Mouse (Mus musculus) CH12.LX (cell line): ENCODE results near the gene Cmklr1. TPM values are rescaled to one million over a fixed set of nuclear protein-coding genes. Genes with fewer than 3 reads are reported as not detected.
A peak's percentile ranks its signal among the peaks of the same experiment; 100 is the strongest.

Experiments
- DNase-seq: peaks from one replicate; pipeline ENCODE4 v3.0.0-alpha.2; 2013; ENCODE audit errors: extremely low read depth
- H3K27ac ChIP-seq: 2 replicates; pipeline ENCODE4 v1.5.1; 2012; ENCODE audit warnings: low read depth, mild to moderate bottlenecking, control low read depth, moderate library complexity; ENCODE audit not compliant: insufficient read depth
- H3K27me3 ChIP-seq: replicated peaks from 2 replicates; pipeline ENCODE3; 2012; ENCODE audit warnings: inconsistent platforms
- H3K36me3 ChIP-seq, 2 experiments: replicated peaks in 1 of 2; 2 replicates each; pipeline versions ENCODE3 to v1.6.1; 2012; ENCODE audit warnings: inconsistent platforms in 1 of 2, low read length in 1 of 2, mild to moderate bottlenecking in 1 of 2, mixed read lengths in 1 of 2, moderate library complexity in 1 of 2; ENCODE audit not compliant: control insufficient read depth in 1 of 2, insufficient read depth in 1 of 2
- H3K4me1 ChIP-seq, 2 experiments: 2 replicates each; pipeline ENCODE4 v1.6.1; 2012; ENCODE audit warnings: inconsistent platforms in 1 of 2, moderate library complexity in 1 of 2; ENCODE audit not compliant: insufficient read depth in 2 of 2, control insufficient read depth in 1 of 2
- H3K4me2 ChIP-seq: 2 replicates; pipeline ENCODE4 v1.6.1; 2012; ENCODE audit warnings: low read depth, mild to moderate bottlenecking, control low read depth; ENCODE audit not compliant: poor library complexity, insufficient read depth, severe bottlenecking
- H3K4me3 ChIP-seq, 3 experiments: fragments of 150-350 bp in 1 of 3; sonication (generic) in 1 of 3; replicated peaks in 1 of 3; 2 replicates each; pipeline versions ENCODE3 to v1.5.1; 2011 to 2012; ENCODE audit warnings: low read depth in 2 of 3, low read length in 2 of 3, mild to moderate bottlenecking in 2 of 3, moderate library complexity in 2 of 3, control low read depth in 1 of 3, improper control_type of control experiment in 1 of 3, inconsistent platforms in 1 of 3, mixed read lengths in 1 of 3; ENCODE audit not compliant: poor library complexity in 1 of 3
- H3K79me2 ChIP-seq: replicated peaks from 2 replicates; pipeline ENCODE4 v1.6.1; 2012; ENCODE audit warnings: mild to moderate bottlenecking, moderate library complexity; ENCODE audit not compliant: control insufficient read depth, poor library complexity, insufficient read depth, severe bottlenecking; ENCODE audit errors: extremely low read depth
- H3K9ac ChIP-seq: 2 replicates; pipeline ENCODE4 v1.6.1; 2012; ENCODE audit warnings: low read depth, mild to moderate bottlenecking, control low read depth, moderate library complexity; ENCODE audit not compliant: insufficient read depth
- H3K9me3 ChIP-seq: replicated peaks from 2 replicates; pipeline ENCODE3; 2012; ENCODE audit warnings: low read length, inconsistent platforms, mixed read lengths
- BHLHE40 ChIP-seq: IDR thresholded peaks from 2 replicates; pipeline ENCODE4 v1.6.1; 2011; ENCODE audit warnings: mild to moderate bottlenecking, low read depth, low read length, improper control_type of control experiment
- CHD1 ChIP-seq: IDR thresholded peaks from 2 replicates; pipeline ENCODE4 v1.6.1; 2012; ENCODE audit warnings: low read depth, low read length, improper control_type of control experiment, inconsistent platforms
- CHD2 ChIP-seq: IDR thresholded peaks from 2 replicates; pipeline ENCODE4 v1.6.1; 2011; ENCODE audit warnings: low read length, improper control_type of control experiment
- CTCF ChIP-seq, 2 experiments: IDR thresholded peaks in 1 of 2; conservative IDR thresholded peaks in 1 of 2; 2 replicates each; pipeline ENCODE4 v1.5.1; 2011 to 2012; ENCODE audit warnings: low read depth in 2 of 2, low read length in 2 of 2, improper control_type of control experiment in 1 of 2, inconsistent platforms in 1 of 2, mild to moderate bottlenecking in 1 of 2, moderate library complexity in 1 of 2
- ELF1 ChIP-seq: IDR thresholded peaks from 2 replicates; pipeline ENCODE4 v1.6.1; 2014; ENCODE audit warnings: low read depth, mild to moderate bottlenecking, inconsistent platforms, low read length, improper control_type of control experiment
- EP300 ChIP-seq: IDR thresholded peaks from 2 replicates; pipeline ENCODE4 v1.6.1; 2011; ENCODE audit warnings: low read length, improper control_type of control experiment
- ETS1 ChIP-seq: conservative IDR thresholded peaks from 2 replicates; pipeline ENCODE4 v1.6.1; 2012; ENCODE audit warnings: low read depth, mild to moderate bottlenecking, inconsistent platforms, low read length, improper control_type of control experiment, moderate library complexity
- GABPA ChIP-seq: IDR thresholded peaks from 2 replicates; pipeline ENCODE4 v1.6.1; 2012; ENCODE audit warnings: low read depth, low read length, improper control_type of control experiment, inconsistent platforms; ENCODE audit not compliant: insufficient replicate concordance
- HCFC1 ChIP-seq: IDR thresholded peaks from 2 replicates; pipeline ENCODE4 v1.6.1; 2012; ENCODE audit warnings: low read depth, mild to moderate bottlenecking, inconsistent platforms, low read length, improper control_type of control experiment
- IRF4 ChIP-seq: IDR thresholded peaks from 2 replicates; pipeline ENCODE4 v1.6.1; 2014; ENCODE audit warnings: low read depth, mild to moderate bottlenecking, inconsistent platforms, low read length, improper control_type of control experiment
- JUN ChIP-seq: IDR thresholded peaks from 2 replicates; pipeline ENCODE4 v1.6.1; 2011; ENCODE audit warnings: low read depth, mild to moderate bottlenecking, low read length, improper control_type of control experiment, moderate library complexity; ENCODE audit not compliant: insufficient read depth
- JUND ChIP-seq: conservative IDR thresholded peaks from 2 replicates; pipeline ENCODE4 v1.6.1; 2011; ENCODE audit warnings: low read depth, low read length, improper control_type of control experiment
- KAT2A ChIP-seq: IDR thresholded peaks from 2 replicates; pipeline ENCODE4 v1.6.1; 2012; ENCODE audit warnings: low read length, improper control_type of control experiment, inconsistent platforms; ENCODE audit not compliant: insufficient replicate concordance
- MAFK ChIP-seq: IDR thresholded peaks from 2 replicates; pipeline ENCODE4 v1.6.1; 2011; ENCODE audit warnings: low read length, improper control_type of control experiment; ENCODE audit not compliant: insufficient replicate concordance
- MAX ChIP-seq: IDR thresholded peaks from 2 replicates; pipeline ENCODE4 v1.6.1; 2011; ENCODE audit warnings: low read length, improper control_type of control experiment
- MEF2A ChIP-seq: IDR thresholded peaks from 2 replicates; pipeline ENCODE4 v1.6.1; 2014; ENCODE audit warnings: low read depth, mild to moderate bottlenecking, inconsistent platforms, low read length, improper control_type of control experiment, borderline replicate concordance
- MXI1 ChIP-seq: IDR thresholded peaks from 2 replicates; pipeline ENCODE4 v1.6.1; 2011; ENCODE audit warnings: mild to moderate bottlenecking, low read depth, low read length, improper control_type of control experiment
- MYC ChIP-seq: IDR thresholded peaks from 2 replicates; pipeline ENCODE4 v1.6.1; 2011; ENCODE audit warnings: low read depth, mild to moderate bottlenecking, improper control_type of control experiment, low read length
- NELFE ChIP-seq: IDR thresholded peaks from 2 replicates; pipeline ENCODE4 v1.6.1; 2011; ENCODE audit warnings: low read depth, low read length, improper control_type of control experiment
- POLR2A ChIP-seq: IDR thresholded peaks from 2 replicates; pipeline ENCODE4 v1.6.1; 2011; ENCODE audit warnings: low read depth, mild to moderate bottlenecking, improper control_type of control experiment, low read length
- POLR2AphosphoS2 ChIP-seq: IDR thresholded peaks from 2 replicates; pipeline ENCODE4 v1.6.1; 2011; ENCODE audit warnings: low read depth, low read length, improper control_type of control experiment
- RAD21 ChIP-seq: IDR thresholded peaks from 2 replicates; pipeline ENCODE4 v1.6.1; 2011; ENCODE audit warnings: low read depth, mild to moderate bottlenecking, low read length, improper control_type of control experiment, moderate library complexity
- RCOR1 ChIP-seq: conservative IDR thresholded peaks from 2 replicates; pipeline ENCODE4 v1.6.1; 2012; ENCODE audit warnings: low read depth, mild to moderate bottlenecking, inconsistent platforms, low read length, improper control_type of control experiment
- SIN3A ChIP-seq: IDR thresholded peaks from 2 replicates; pipeline ENCODE4 v1.6.1; 2012; ENCODE audit warnings: low read length, improper control_type of control experiment, inconsistent platforms
- SMC3 ChIP-seq: IDR thresholded peaks from 2 replicates; pipeline ENCODE4 v1.6.1; 2011; ENCODE audit warnings: low read depth, low read length, improper control_type of control experiment
- TBP ChIP-seq: conservative IDR thresholded peaks from 2 replicates; pipeline ENCODE4 v1.6.1; 2011; ENCODE audit warnings: low read depth, low read length, improper control_type of control experiment
- TCF12 ChIP-seq: IDR thresholded peaks from 2 replicates; pipeline ENCODE4 v1.6.1; 2014; ENCODE audit warnings: low read depth, mild to moderate bottlenecking, inconsistent platforms, low read length, improper control_type of control experiment
- UBTF ChIP-seq: IDR thresholded peaks from 2 replicates; pipeline ENCODE4 v1.6.1; 2012; ENCODE audit warnings: low read depth, mild to moderate bottlenecking, inconsistent platforms, low read length, improper control_type of control experiment, moderate library complexity
- ZC3H11A ChIP-seq: IDR thresholded peaks from 2 replicates; pipeline ENCODE4 v1.6.1; 2012; ENCODE audit warnings: low read depth, mild to moderate bottlenecking, inconsistent platforms, low read length, improper control_type of control experiment
- ZMIZ1 ChIP-seq: IDR thresholded peaks from 2 replicates; pipeline ENCODE4 v1.6.1; 2012; ENCODE audit warnings: low read depth, mild to moderate bottlenecking, inconsistent platforms, low read length, improper control_type of control experiment
- ZNF384 ChIP-seq: IDR thresholded peaks from 2 replicates; pipeline ENCODE4 v1.6.1; 2012; ENCODE audit warnings: low read depth, low read length, improper control_type of control experiment, inconsistent platforms
- dilution Hi-C: fragments of 300-500 bp; cut with MboI; formaldehyde crosslinking; loops from 2 replicates; pipeline ENCODE4 v1.14.3; 2020; ENCODE audit warnings: low sequenced_read_pairs; ENCODE audit not compliant: extremely low pct_unique_long_range_greater_than_20kb, extremely low pct_ligation_motif_present
- in situ Hi-C: fragments of 300-500 bp; cut with MboI; formaldehyde crosslinking; loops from 3 replicates; pipeline ENCODE4 v1.14.3; 2019; ENCODE audit warnings: low sequenced_read_pairs, low pct_ligation_motif_present, low pct_unique_long_range_greater_than_20kb, mixed read lengths
- polyA plus RNA-seq: library from polyadenylated mRNA; unstranded; fragments of >175 nt; gene quantifications from 2 replicates; pipeline ENCODE4 v1.2.1, GENCODE M21; 2012; ENCODE audit warnings: low read depth; ENCODE audit not compliant: insufficient read length
- total RNA-seq, 2 experiments: library from RNA; depleted of rRNA; stranded (reverse); fragments of 300-350 nt in 1 of 2; fragments of >200 nt in 1 of 2; gene quantifications; 2 replicates each; pipeline ENCODE4 v1.2.3; 2012 to 2014

Cmklr1 gene
- total and polyA plus RNA-seq, 3 experiments = not detected

GRCm38 (mm10) chr5:113591751-113592230 lies 58.4 kb downstream of the Cmklr1 start:
- TF ChIP-seq MAX = no peak
- TF ChIP-seq KAT2A = no peak
- TF ChIP-seq MAFK = no peak
- TF ChIP-seq IRF4 = peak; percentile 73
- TF ChIP-seq JUN = no peak
- no peak for TF ChIP-seq POLR2AphosphoS2
- TF ChIP-seq TBP = peak; percentile 90
- TF ChIP-seq ZMIZ1 = no peak
- no peak for TF ChIP-seq MEF2A
- TF ChIP-seq MYC = no peak
- no peak for TF ChIP-seq ZNF384
- TF ChIP-seq MXI1 = peak; percentile 48; the same call in 1 of the 2 replicates
- TF ChIP-seq EP300 = peak; percentile 62; the same call in 1 of the 2 replicates
- TF ChIP-seq CTCF (conservative IDR thresholded peaks at IDR 0.05 in 1 of 2, IDR thresholded peaks at IDR 0.05 in 1 of 2; ENCODE audit: low read depth in 2 of 2, low read length in 2 of 2) = no peak
- TF ChIP-seq ETS1 = peak; percentile 88
- TF ChIP-seq CHD1 = no peak
- no peak for TF ChIP-seq SMC3
- no peak for TF ChIP-seq RCOR1
- no peak for TF ChIP-seq ELF1
- no peak for TF ChIP-seq HCFC1
- TF ChIP-seq JUND = no peak
- no peak for TF ChIP-seq GABPA
- peak; percentile 90 for TF ChIP-seq BHLHE40
- TF ChIP-seq UBTF = no peak
- TF ChIP-seq TCF12 = 0 out of 2 replicates have a peak, but pooled peaks have one; percentile 23
- TF ChIP-seq ZC3H11A = no peak
- no peak for TF ChIP-seq CHD2
- no peak; the same call in 1 of the 2 replicates for TF ChIP-seq RAD21
- no peak for TF ChIP-seq NELFE
- TF ChIP-seq SIN3A = no peak
- no peak for TF ChIP-seq POLR2A
- TF ChIP-seq, all 38 proteins: peak for 7
- peak; percentile 89 for DNase-seq
- Histone ChIP-seq H3K79me2 (no peaks in the 10 kb centered on the region), H3K27ac (no peak overlapping the region), H3K4me1 (peaks cover 15 to 65% of the 10 kb centered on the region in 2 experiments), H3K4me2 (no peak overlapping the region), H3K4me3 (no peak overlapping the region), H3K27me3 (no peaks in the 10 kb centered on the region), H3K36me3 (no peaks in the 10 kb centered on the region), H3K9me3 (no peaks in the 10 kb centered on the region), H3K9ac (no peak overlapping the region)
- dilution Hi-C loops = no loop called here
- in situ Hi-C loops = no loop called here
